Mouse (Mus musculus): Measurements from ENCODE around the gene Sh2b1. TPM values are rescaled to one million over a fixed set of nuclear protein-coding genes. Genes with fewer than 3 reads are reported as not detected.
A peak's percentile ranks its signal among the peaks of the same experiment; 100 is the strongest.

Gene Sh2b1
- total RNA-seq, 2 experiments from 2014 or later = 36.8 to 43.4 TPM

DNA sequence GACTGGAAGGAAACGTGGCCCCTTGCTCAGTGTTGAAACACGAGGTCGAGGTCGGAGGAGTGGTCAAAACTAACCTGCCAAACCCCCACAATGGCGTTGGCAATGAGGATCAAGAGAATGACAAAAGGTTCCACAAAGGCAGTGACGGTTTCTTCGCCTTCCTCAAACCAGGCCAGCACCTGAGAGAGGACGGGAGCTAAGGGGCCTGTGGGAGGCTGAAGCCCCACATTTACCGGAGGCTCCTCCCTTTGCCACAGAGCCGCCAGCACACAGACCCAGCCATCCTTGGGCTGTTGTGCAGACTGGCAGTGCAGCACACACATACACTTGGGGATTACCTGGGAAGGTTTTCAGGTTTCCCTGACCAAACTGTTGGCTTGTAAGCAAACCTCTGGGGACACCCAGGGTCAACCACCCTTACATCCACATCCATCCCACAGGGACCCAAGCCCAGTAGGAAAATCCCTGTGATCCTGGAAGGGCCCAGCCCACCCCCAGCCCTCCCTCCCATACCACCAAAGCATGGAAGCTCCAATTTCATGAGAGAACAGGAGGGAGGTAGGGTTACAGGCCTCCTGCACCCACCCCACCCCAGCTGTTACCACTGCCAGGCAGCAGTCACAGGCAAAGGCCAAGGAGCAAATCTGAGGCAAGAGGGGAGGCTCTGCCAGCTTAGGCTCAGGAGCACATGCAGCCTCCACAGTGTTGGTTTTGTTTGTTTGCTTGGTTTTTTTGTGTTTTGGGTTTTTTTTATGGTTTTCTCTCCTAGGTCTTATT is 14.4 kb downstream of the Sh2b1 start:
- intact Hi-C loops (cut with DNase I) = no loop called here
- no peak for DNase-seq

DNA sequence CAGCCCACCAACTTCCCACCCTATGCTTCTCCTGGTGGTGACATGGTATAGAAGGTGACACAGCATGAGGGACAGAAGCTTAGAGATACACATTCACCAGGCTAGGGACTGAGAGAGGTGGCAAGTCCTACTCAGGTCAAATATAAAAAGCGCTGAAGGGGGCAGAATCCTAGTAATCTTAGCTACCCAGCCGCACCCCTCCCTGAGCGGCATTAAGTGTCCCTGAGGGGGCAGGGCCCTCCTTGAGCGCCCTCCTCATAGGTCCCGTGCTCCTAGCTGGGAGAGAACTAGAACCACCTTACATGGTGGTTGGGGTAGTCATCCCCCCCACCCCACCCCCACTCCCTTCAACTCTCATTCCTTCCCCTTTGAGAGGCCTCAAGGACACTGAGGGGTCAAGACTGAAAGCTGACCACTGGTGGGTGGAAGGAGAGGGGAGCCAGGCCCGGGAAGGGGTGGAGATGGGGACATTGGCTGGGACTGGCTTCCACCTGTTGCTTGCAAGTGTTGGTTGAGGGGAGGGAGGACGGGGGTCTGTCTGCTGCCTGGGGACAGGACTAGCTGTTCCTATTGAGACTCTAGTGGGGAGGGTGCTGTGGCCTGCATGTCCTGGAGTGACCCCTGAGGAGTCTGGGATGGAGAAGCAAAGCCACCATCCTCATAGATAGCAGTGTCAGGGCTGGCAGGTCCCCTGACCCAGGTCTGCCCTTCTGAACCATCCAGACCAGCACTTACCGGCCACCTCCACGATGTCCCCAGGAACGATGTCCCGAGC is 16.2 kb downstream of the Sh2b1 start:
- intact Hi-C loops (cut with DNase I) = no loop called here
- DNase-seq = peak; percentile 51 to 60

DNA sequence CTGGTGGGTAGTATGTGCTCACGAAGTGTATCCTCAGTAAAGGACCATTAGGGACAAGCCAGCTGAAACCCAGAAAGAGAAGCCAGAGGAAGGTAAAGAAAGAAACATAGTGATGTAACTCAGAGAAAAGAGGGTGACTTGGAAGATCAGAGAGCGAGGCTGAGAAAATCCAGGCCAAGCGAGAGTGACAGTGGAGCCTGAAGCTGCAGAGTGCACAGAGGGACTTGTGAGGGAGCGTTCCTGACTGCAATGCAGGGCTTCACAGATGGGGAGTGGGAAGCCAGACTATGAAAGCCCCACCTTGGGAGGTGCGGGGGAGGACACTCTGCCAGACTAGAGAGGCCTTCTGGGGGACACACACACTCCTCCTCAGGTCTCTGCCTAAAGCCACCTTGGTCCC is 17.0 kb downstream of the Sh2b1 start:
- peak in 1 of 2 experiments; percentile 0 for DNase-seq
- intact Hi-C loops (cut with DNase I) = no loop called here

DNA sequence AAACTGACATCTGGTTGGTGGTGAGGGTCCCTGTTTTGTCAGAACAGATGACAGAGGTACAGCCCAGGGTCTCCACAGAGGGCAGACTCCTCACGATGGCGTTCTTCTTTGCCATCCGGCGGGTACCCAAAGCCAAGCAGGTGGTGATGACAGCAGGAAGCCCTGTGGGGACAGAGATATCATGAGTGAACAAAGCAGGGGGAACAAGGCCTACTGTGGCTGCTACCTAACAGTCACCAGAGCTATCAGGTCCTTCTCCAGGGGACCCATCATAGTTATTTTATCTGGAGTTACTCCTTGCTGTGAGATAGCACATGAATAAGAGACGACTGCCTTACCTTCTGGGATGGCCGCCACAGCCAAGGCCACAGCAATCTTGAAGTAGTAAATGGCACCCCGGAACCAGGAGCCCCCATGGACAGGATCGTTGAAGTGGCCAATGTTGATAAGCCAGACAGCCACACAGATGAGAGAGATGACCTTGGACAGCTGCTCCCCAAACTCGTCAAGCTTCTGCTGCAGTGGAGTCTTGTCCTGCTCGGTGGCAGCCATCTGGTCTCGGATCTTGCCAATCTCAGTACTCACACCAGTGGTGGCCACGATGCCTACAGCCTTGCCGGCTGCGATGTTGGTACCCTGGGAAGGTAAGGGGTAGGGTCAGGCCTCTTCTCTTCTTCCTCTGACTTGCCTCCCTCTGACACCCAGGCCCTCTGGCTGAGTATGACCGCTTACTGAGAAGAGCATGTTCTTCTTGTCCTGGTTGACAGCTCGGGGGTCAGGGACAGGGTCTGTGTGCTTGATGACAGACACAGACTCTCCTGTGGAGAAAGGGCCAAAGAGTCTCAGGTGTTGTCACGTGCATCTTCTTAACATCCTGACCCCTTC is 18.6 kb downstream of the Sh2b1 start:
- no peak for DNase-seq
- intact Hi-C loops (cut with DNase I) = no loop called here

DNA sequence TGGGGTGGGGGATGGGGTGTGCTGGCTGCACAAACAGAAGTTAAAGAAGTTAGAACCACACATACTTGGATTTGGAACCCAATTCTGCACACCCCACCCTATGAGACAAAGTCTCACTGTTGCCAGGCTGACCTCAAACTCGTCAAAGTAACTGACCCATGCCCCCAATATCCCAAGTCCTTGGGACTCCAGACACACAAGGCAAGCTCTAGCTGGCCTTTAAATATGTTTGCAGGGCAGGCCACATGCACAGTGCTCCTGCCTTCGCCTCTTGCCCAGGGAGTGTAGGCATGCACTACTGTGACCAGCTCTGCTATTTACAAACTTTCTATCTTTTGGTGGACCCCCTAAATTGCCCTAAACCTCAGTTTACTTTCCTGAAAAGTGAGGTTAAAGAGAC is 20.0 kb downstream of the Sh2b1 start:
- DNase-seq = no peak
- intact Hi-C loops (cut with DNase I) = no loop called here

DNA sequence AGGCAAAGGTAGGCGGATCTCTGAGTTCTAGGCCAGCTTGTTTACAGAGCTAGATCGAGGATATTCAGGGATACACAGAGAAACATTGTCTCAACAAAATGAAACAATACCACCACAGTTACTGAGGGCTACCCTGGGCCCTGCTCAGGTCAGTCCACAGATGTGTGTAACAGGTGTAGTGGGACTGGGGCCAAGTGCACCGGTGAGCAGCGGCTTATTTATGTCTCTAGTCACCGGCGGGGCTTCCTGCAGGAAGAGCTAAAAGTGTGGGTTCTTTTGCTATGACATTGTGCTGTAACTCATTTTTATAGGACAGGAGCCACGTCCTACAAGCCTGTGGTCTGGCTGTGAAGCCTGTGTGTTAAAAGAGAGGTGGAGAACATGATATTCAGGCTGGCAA is 21.4 kb downstream of the Sh2b1 start:
- DNase-seq = no peak
- intact Hi-C loops (cut with DNase I) = no loop called here

DNA sequence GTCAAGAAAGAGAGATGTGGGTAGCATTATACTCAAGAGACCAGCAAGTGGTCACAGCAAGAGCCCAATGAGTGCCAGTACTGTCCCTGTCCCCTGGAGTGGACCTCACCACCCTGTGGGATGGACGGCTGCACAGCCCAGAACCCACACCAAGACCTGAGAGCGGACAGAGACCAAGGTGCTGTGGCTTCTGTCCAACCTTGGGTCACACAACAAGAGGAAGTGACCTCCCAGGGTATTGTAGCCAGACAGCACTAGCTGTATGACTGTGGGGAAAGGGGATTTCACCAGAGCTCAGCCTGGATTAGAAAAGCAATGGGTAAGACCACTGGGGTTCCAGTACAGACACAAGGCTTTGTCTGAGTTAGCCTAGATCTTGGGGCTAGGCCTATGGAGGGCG is 23.0 kb downstream of the Sh2b1 start:
- no peak for DNase-seq
- intact Hi-C loops (cut with DNase I) = no loop called here

DNA sequence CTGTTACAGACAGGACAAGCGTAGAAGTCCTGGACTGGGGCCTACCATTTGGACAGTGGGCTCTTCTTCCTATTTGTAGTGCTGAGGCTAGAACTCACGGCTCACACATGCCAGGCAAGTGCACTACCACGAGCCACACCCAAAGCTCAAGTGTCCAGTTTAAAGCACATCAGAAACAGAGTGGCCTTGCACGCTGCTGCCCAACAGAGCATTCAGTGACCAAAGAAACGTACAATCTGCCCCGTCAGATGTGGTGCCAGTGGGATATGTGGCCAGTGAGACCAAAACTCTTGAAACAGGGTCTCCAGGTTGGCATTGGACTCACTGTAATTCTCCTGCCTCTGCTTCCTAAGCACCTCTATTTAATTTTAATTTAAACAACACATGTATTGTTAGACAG is 24.6 kb downstream of the Sh2b1 start:
- intact Hi-C loops (cut with DNase I) = no loop called here
- peak in 1 of 2 experiments; percentile 19 for DNase-seq

DNA sequence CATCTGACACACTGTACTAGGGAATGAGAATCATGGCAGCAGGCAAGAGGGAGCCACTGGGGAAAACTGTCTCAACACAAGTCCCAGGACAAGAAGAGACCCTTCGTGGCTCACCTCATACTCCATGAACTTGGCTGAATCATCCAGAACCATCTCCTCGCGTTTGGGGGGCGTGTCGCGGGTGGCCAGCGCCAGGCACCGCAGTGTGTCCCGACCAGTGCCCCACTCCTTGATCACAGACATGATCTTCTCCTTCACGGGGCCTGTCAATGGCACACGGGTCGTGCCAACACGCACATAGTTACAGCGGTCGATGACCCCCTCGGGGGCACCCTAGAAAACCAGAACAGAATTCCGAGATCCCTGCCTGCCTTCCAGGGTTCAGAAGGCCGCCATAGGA is 25.2 kb downstream of the Sh2b1 start:
- peak in 1 of 2 experiments; percentile 25 for DNase-seq
- intact Hi-C loops (cut with DNase I) = no loop called here

DNA sequence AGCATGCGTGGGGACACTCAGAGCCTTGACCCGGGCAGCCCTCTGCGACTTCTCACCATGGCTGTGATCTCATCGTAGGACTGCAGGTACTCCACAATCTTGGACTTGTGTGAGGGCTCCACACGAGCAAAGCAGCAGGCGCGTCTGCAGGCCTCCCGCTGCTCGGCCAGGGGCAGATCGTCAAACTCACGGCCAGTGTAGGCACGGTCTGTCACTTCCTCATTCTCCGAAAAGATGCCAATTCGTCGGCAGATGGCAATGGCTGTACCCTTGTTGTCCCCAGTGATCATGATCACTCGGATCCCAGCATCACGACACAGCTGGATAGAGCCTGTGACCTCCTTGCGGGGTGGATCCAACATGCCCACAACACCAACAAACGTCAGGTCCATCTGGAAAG is 26.7 kb downstream of the Sh2b1 start:
- intact Hi-C loops (cut with DNase I) = no loop called here
- DNase-seq = peak in 1 of 2 experiments; percentile 18

DNA sequence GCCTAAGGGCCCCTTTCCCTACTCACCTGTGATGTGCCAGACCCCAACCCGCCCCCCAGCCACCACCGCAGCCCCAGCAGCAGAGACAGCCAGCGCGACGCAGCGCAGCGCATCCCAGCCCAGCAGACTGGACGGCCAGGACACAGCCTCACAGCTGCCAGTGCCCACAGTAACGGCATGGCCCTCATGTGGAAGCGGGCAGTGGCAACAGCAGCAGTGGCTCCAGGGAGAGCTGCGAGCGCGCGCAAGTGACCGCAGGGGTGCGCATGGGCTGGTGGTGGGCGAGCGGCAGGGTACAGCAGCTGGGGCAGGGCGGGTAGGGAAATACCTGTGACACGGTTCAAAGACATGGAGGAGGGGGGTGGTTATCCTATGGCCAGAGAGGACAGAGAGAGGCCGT is 29.0 kb downstream of the Sh2b1 start:
- peak in 1 of 2 experiments; percentile 6 for DNase-seq
- intact Hi-C loops (cut with DNase I) = no loop called here

DNA sequence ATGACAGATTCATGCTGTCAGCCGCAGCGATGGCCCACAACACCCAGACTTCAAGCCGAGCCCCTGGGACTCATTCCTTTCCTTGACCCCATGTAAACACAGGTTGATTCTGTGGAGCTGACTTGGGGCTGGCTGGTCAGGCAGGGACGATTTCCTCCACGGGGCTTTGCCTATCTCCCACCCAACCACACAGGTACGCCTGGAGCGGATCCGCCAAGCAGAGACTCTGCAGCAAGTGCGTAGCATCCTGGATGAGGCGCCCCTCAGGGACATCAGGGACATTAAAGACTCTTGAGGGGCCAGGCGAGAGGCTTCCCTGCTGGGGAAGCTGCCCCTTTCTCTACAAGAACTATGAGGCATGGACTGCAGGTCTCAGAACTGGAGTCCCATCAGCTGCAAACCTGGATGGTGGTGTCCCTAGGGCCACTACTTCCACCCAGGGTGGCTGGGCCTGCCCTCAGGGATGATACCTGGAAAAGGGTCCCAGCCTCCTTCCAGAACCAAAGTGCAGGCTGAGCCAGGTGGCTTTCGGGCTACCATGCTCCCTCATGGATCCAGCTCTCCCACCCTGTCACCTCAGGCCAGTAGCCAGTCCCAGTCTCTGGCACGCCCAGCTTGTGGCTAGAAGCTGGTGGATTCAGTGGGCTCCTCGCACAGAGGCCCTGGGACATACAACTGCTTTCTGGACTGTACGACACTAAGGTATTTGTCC is 30.0 kb downstream of the Sh2b1 start:
- intact Hi-C loops (cut with DNase I) = no loop called here
- DNase-seq = peak; percentile 6 to 36

DNA sequence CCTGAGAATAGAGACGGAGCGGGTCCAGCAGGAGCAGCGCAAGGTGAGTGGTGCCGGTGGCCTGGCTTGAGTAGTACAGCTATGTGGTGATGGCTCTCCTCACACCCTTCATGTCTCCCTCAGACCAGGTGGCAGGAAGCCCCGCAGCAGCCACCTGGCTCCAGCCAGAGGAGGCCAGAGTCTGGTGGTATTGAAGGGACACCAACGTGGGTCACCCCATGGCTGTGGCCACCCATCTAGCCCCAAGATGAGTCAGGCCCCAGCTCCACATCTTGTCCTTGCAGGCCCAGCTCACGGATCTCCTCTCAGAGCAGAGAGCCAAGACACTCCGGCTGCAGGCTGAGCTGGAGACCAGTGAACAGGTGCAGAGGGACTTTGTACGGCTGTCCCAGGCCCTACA is 30.7 kb downstream of the Sh2b1 start:
- peak in 1 of 2 experiments; percentile 60 for DNase-seq
- intact Hi-C loops (cut with DNase I) = no loop called here

DNA sequence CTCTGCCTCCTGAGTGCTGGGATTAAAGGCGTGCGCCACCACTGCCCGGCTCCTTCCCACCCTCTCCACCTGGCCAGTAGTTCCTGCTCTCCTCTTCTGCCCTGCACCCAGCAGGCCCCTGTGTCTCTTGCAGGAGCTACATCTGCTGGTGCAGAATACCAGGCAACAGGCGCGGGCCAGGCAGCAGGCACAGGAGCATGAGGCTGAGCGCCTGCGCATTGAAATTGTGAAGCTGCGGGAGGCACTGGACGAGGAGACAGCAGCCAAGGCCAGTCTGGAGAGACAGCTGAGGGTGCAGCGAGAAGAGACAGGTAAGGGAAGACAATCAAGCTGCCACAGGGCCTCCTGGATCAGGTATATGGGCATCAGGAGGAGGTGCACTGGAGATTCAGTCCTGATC is 31.2 kb downstream of the Sh2b1 start:
- peak in 1 of 2 experiments; percentile 42 for DNase-seq

DNA sequence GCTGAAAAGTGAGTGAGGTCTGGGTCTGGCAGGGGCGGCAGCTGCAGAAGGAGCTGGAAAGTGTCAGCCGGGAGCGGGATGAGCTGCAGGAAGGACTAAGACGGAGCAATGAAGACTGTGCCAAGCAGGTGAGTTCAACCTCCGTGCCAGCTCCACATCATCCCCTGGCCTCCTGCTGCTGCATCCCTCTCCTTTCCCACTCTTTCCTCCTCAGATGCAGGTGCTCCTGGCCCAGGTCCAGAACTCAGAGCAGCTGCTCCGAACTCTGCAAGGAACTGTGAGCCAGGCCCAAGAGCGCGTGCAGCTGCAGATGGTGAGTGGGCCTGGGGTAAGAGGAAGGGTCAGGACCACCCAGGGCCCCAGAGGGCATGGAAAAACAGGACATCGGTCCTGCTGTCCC is 35.1 kb downstream of the Sh2b1 start:
- DNase-seq = no peak
- intact Hi-C loops (cut with DNase I) = no loop called here

More for the DNA sequence above, 31.2 kb downstream of the Sh2b1 start:
- intact Hi-C loops (cut with DNase I) = no loop called here

DNA sequence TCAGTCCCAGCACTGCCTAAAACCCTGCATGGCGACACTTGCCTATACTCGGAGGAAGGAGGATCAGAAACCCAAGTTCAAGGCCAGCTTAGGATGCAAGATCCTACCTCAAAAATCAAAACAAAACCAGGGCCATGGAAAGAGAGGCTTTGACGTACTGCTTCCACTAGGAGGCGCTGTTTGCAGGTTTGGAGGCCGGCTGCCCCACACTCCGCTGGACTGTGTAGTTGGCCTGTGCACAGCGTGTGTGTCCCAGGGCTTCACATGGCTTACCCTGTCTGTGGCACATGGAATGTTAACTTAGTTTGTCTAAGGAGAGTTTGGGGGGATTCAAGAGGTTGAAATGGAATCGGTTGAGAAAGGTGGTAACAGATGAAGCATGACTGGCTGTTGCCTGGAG is 38.4 kb downstream of the Sh2b1 start:
- intact Hi-C loops (cut with DNase I) = no loop called here
- no peak for DNase-seq

DNA sequence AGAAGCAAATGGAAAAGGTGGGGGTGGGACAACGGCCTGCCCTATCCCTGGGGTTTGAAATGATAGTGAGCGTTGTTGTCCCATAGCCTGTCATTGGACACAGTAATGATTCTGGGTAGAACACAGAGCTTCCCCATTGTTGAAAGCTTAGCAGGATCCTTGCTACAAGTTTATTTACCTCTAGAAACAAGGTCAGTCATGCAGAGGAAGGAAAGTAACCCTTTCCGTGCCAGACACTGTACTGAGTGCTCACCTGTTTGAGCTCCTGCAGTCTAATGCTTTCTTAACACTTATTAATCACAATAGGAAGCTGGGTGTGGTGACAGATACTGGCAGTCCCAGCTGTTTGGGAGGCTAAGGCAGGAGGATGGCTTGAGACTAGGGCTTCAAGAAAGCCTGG is 39.4 kb downstream of the Sh2b1 start:
- DNase-seq = no peak
- intact Hi-C loops (cut with DNase I) = no loop called here

DNA sequence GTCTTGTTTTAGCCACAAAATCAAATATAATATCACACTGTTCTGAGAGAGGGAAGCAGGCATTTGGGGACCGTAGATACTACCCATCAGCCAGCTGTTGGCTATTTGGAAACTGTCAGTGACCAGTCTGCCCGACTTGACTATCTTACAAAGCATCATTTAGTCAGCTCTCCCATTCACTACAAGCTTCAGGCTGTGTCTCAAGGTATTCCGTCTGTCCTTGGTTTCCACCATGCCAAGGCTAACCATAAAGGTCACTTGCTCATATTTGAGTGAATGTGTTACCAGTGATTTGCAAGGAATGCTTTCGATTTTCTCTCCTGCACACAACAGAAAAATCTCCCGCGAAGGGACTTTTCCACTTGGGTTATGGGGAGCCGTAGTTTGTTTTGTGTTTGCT is 40.5 kb downstream of the Sh2b1 start:
- DNase-seq = no peak
- intact Hi-C loops (cut with DNase I) = loop anchor here (5.0 kb wide), 1 partner anchor 38 kb away; no protein-coding TSS in a partner anchor

DNA sequence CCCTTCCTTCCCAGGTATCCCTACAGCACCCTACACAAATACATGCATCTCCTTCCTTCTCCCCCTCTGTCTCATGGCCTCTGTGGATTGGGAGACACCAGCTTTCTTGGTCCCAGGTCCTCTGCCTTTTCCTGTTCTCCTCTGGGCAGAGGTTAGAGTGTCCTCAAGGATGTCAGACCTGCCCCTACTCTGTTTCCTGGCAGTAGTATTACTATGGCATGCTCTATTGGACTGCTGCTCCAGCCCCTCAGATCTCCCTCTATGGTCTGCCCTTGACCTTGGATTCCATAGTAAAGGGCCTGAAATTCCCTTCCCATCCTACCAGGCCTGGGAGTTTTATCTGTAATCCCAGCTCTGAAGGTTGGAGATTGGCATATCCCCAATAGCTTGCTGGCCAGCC is 45.1 kb downstream of the Sh2b1 start:
- intact Hi-C loops (cut with DNase I) = loop anchor here (5.0 kb wide), 1 partner anchor 42 kb away; no protein-coding TSS in a partner anchor
- no peak for DNase-seq

DNA sequence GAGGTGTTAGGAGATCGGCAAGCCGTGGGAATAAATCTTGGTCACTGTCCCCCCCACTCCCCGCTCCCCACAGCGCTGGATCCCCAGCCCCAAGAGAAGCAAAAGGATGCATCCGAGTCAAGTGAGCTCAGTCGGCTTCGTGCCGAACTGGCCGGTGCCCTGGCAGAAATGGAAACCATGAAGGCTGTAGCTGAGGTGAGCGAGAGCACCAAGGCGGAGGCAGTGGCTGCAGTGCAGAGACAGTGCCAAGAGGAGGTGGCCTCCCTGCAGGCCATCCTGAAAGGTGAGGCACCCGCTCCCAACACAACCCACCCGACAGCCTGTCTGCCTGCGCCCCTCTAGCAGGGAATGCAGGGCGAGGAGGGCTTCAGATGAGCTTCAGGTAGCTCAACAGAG is 45.7 kb downstream of the Sh2b1 start:
- no peak for DNase-seq
- intact Hi-C loops (cut with DNase I) = no loop called here
